Mouse (Mus musculus): Measurements from ENCODE around the gene Foxj1.

GRCm38 (mm10) chr11:116292401-116292800, 42.8 kb downstream of the Foxj1 start:
- TF ChIP-seq CTCF (IDR thresholded peaks at IDR 0.05; ENCODE audit: low read depth) (no peak), EP300 (IDR thresholded peaks at IDR 0.05; ENCODE audit: low read depth) (no peak)
